Mouse (Mus musculus) embryonic fibroblast, embryonic 13.5 days (primary cell): Measurements from ENCODE around the gene Txlng.
"Not testable (repeated sequence)": the region's sequence is repeated elsewhere in the genome, so short reads cannot be mapped to it uniquely, and the experiment has no call there.

Experiments used
- CTCF ChIP-seq: IDR thresholded peaks from 2 replicates; pipeline ENCODE4 v1.5.1; 2011; ENCODE audit warnings: mild to moderate bottlenecking, control low read depth, low read length, moderate library complexity, borderline replicate concordance; ENCODE audit not compliant: insufficient read depth
- POLR2A ChIP-seq: IDR thresholded peaks from 2 replicates; pipeline ENCODE4 v1.6.1; 2011; ENCODE audit warnings: low read depth, mild to moderate bottlenecking, control low read depth, low read length, moderate library complexity

DNA sequence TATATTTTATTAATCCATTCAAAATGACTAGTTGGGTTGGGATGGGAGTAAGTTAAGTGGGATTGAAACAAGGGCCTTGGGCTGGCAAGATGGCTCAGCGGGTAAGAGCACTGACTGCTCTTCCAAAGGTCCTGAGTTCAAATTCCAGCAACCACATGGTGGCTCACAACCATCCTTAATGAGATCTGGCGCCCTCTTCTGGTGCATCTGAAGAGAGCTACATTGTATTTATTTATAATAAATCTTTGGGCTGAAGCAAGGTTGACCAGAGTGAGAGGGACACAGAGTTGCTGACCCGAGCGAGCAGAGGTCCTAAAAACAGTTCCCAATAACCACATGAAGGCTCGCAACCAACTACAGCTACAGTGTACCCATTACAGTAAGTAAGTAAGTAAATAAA is 37.9 kb downstream of the Txlng start:
- TF ChIP-seq POLR2A, CTCF: not testable (repeated sequence)
